Mouse (Mus musculus) heart, adult 2 months (tissue): ENCODE data around the gene Slpi. TPM values are rescaled to one million over a fixed set of nuclear protein-coding genes. Genes with fewer than 3 reads are reported as not detected.

Experiments used
- DNase-seq, 2 experiments: peaks; one replicate each; pipeline ENCODE4 v3.0.0; 2021
- H3K27ac ChIP-seq: fragments of 200-600 bp; 2 replicates; pipeline ENCODE4 v1.8.1; 2022
- H3K27me3 ChIP-seq: fragments of 200-500 bp; 2 replicates; pipeline ENCODE4 v1.6.1; 2012; ENCODE audit warnings: mild to moderate bottlenecking, low read length, inconsistent platforms, mixed read lengths; ENCODE audit not compliant: control insufficient read depth, insufficient read depth
- H3K36me3 ChIP-seq: fragments of 200-500 bp; 2 replicates; pipeline ENCODE4 v1.6.1; 2012; ENCODE audit warnings: low read length, inconsistent platforms; ENCODE audit not compliant: control insufficient read depth, insufficient read depth
- H3K4me1 ChIP-seq: fragments of 200-500 bp; 2 replicates; pipeline ENCODE4 v1.6.1; 2011; ENCODE audit warnings: low read length; ENCODE audit not compliant: control insufficient read depth, insufficient read depth
- H3K4me3 ChIP-seq: fragments of 200-600 bp; 2 replicates; pipeline ENCODE4 v1.8.1; 2022
- H3K79me2 ChIP-seq: fragments of 200-500 bp; replicated peaks from 2 replicates; pipeline ENCODE4 v1.6.1; 2012; ENCODE audit warnings: mild to moderate bottlenecking, inconsistent platforms, low read length, moderate library complexity, mixed read lengths; ENCODE audit not compliant: control insufficient read depth, insufficient read depth
- H3K9ac ChIP-seq: fragments of 200-500 bp; 2 replicates; pipeline ENCODE4 v1.6.1; 2012; ENCODE audit warnings: low read depth, mild to moderate bottlenecking, control low read depth, inconsistent platforms, low read length, mixed read lengths
- CTCF ChIP-seq: fragments of 200-600 bp; IDR thresholded peaks from 2 replicates; pipeline ENCODE4 v1.8.1; 2022; ENCODE audit warnings: antibody characterized with exemption, mild to moderate bottlenecking, moderate library complexity
- EP300 ChIP-seq: fragments of 200-500 bp; IDR thresholded peaks from 2 replicates; pipeline ENCODE4 v1.6.1; 2011; ENCODE audit warnings: low read depth, low read length, control low read depth; ENCODE audit not compliant: insufficient read depth
- POLR2A ChIP-seq: fragments of 200-500 bp; IDR thresholded peaks from 2 replicates; pipeline ENCODE4 v1.6.1; 2011; ENCODE audit warnings: mild to moderate bottlenecking, low read depth, low read length, control low read depth; ENCODE audit not compliant: insufficient read depth
- WGBS: fragments of 180-500 bp; shearing (Covaris S2); methylation state at CpG from one replicate; pipeline ENCODE4 v1.1.7; 2018; 5-methylcytosine and 5-hydroxymethylcytosine counted together
- intact Hi-C: fragments of 180-260 bp; cut with DNase I; formaldehyde crosslinking; loops from one replicate; pipeline ENCODE4 v1.15.1; 2025
- polyA plus RNA-seq: library from polyadenylated mRNA; depleted of rRNA; stranded (reverse); fragments of >200 nt; gene quantifications from 2 replicates; pipeline ENCODE4 v1.2.3, GENCODE M21; 2012
- total RNA-seq, 2 experiments: library from RNA; stranded (reverse); gene quantifications; 2 replicates each; pipeline ENCODE4 v1.2.3; 2021

Gene Slpi
- total and polyA plus RNA-seq, 3 experiments = 8.3 to 26.4 (median 10.9) TPM

GRCm38 (mm10) chr2:164381726-164382125 is 7.2 kb downstream of the Slpi start:
- H3K27me3 ChIP-seq = peaks cover 2% of the 10 kb centered on the region; the same call in 1 of the 2 replicates
- intact Hi-C loops = no loop called here
- H3K9ac ChIP-seq = no peak overlapping the region
- DNase-seq = no peak
- H3K36me3 ChIP-seq = no peaks in the 10 kb centered on the region
- TF ChIP-seq CTCF (peak; percentile 24; the same call in 1 of the 2 replicates), POLR2A (no peak)
- no peak overlapping the region for H3K4me3 ChIP-seq
- H3K27ac ChIP-seq = no peak overlapping the region
- 80% methylated on average over 8 of the region's 8 CpGs for WGBS
- H3K79me2 ChIP-seq = no peaks in the 10 kb centered on the region
- H3K4me1 ChIP-seq = no peaks in the 10 kb centered on the region; the same call in 1 of the 2 replicates

- intact Hi-C loops = no loop called here
- WGBS = 56% methylated on average over 15 of the region's 15 CpGs
- Histone ChIP-seq H3K9ac (no peak overlapping the region), H3K4me1 (no peaks in the 10 kb centered on the region), H3K27me3 (peaks cover 2% of the 10 kb centered on the region; the same call in 1 of the 2 replicates), H3K36me3 (no peaks in the 10 kb centered on the region), H3K27ac (no peak overlapping the region), H3K79me2 (no peaks in the 10 kb centered on the region), H3K4me3 (no peak overlapping the region)
- TF ChIP-seq CTCF (no peak), EP300 (no peak), POLR2A (no peak)
- no peak for DNase-seq
Observed at GRCm38 (mm10) chr2:164377478-164378426, 11.1 kb downstream of the Slpi start.

GRCm38 (mm10) chr2:164373187-164373586 is 15.7 kb downstream of the Slpi start:
- 39% methylated on average over 4 of the region's 4 CpGs for WGBS
- DNase-seq = no peak
- intact Hi-C loops = no loop called here

GRCm38 (mm10) chr2:164372408-164373053 is 16.4 kb downstream of the Slpi start:
- no peak overlapping the region for H3K4me3 ChIP-seq
- intact Hi-C loops = no loop called here
- WGBS = 22% methylated on average over 3 of the region's 3 CpGs
- peaks cover 2% of the 10 kb centered on the region; the same call in 1 of the 2 replicates for H3K27me3 ChIP-seq
- DNase-seq = no peak
- no peak overlapping the region for H3K9ac ChIP-seq
- no peak overlapping the region for H3K27ac ChIP-seq
- H3K79me2 ChIP-seq = no peaks in the 10 kb centered on the region
- no peaks in the 10 kb centered on the region for H3K36me3 ChIP-seq
- no peaks in the 10 kb centered on the region for H3K4me1 ChIP-seq
- TF ChIP-seq EP300 (no peak), CTCF (no peak), POLR2A (no peak)

More at GRCm38 (mm10) chr2:164373187-164373586, 15.7 kb downstream of the Slpi start:
- H3K27ac ChIP-seq = no peak overlapping the region
- TF ChIP-seq EP300 = no peak
- no peak for TF ChIP-seq POLR2A
- TF ChIP-seq CTCF = no peak
- peaks cover 2% of the 10 kb centered on the region; the same call in 1 of the 2 replicates for H3K27me3 ChIP-seq
- no peak overlapping the region for H3K9ac ChIP-seq
- no peaks in the 10 kb centered on the region for H3K79me2 ChIP-seq
- no peaks in the 10 kb centered on the region for H3K4me1 ChIP-seq
- no peak overlapping the region for H3K4me3 ChIP-seq
- H3K36me3 ChIP-seq = no peaks in the 10 kb centered on the region

GRCm38 (mm10) chr2:164371371-164371770 is 17.5 kb downstream of the Slpi start:
- no peak for DNase-seq
- Histone ChIP-seq H3K79me2 (no peaks in the 10 kb centered on the region), H3K36me3 (no peaks in the 10 kb centered on the region), H3K4me3 (no peak overlapping the region), H3K4me1 (no peaks in the 10 kb centered on the region), H3K27me3 (no peaks in the 10 kb centered on the region), H3K9ac (no peak overlapping the region), H3K27ac (no peak overlapping the region)
- TF ChIP-seq CTCF = no peak
- no peak for TF ChIP-seq POLR2A
- TF ChIP-seq EP300 = no peak
- WGBS = 73% methylated on average over 3 of the region's 3 CpGs
- intact Hi-C loops = no loop called here
